Mouse (Mus musculus) hindbrain, postnatal 0 days (tissue): ENCODE measurements around the gene Odf4. TPM values are rescaled to one million over a fixed set of nuclear protein-coding genes. Genes with fewer than 3 reads are reported as not detected.
A peak's percentile ranks its signal among the peaks of the same experiment; 100 is the strongest.

ENCODE experiments used
- ATAC-seq: fragments of 200-750 bp; cut with Nextera tagmentation; 2 replicates; pipeline ENCODE4 v1.8.0; 2017; ENCODE audit warnings: mild to moderate bottlenecking, moderate TSS enrichment, moderate library complexity
- DNase-seq: peaks from one replicate; pipeline ENCODE4 v3.0.0-alpha.2; 2015; ENCODE audit warnings: low spot score
- H3K27ac ChIP-seq: fragments of 300-500 bp; sonication (generic); 2 replicates; pipeline ENCODE4 v1.5.1; 2014; ENCODE audit warnings: mild to moderate bottlenecking
- H3K27me3 ChIP-seq: fragments of 300-500 bp; sonication (generic); 2 replicates; pipeline ENCODE4 v1.6.1; 2014; ENCODE audit warnings: low read length, mixed read lengths; ENCODE audit not compliant: insufficient read depth
- H3K36me3 ChIP-seq: fragments of 300-500 bp; sonication (generic); 2 replicates; pipeline ENCODE4 v1.6.1; 2014; ENCODE audit warnings: low read length, mixed read lengths; ENCODE audit not compliant: insufficient read depth
- H3K4me1 ChIP-seq: fragments of 300-500 bp; sonication (generic); 2 replicates; pipeline ENCODE4 v1.6.1; 2014; ENCODE audit warnings: antibody characterized with exemption, low read length, mixed read lengths; ENCODE audit not compliant: insufficient read depth
- H3K4me2 ChIP-seq: fragments of 300-500 bp; sonication (generic); 2 replicates; pipeline ENCODE4 v1.6.1; 2014; ENCODE audit warnings: low read depth, mild to moderate bottlenecking, low read length, moderate library complexity, mixed read lengths
- H3K4me3 ChIP-seq: fragments of 300-500 bp; sonication (generic); 2 replicates; pipeline ENCODE4 v1.5.1; 2014; ENCODE audit warnings: low read length
- H3K9ac ChIP-seq: fragments of 300-500 bp; sonication (generic); replicated peaks from 2 replicates; pipeline ENCODE4 v1.6.1; 2014; ENCODE audit warnings: mild to moderate bottlenecking, low read length, moderate library complexity, mixed read lengths
- H3K9me3 ChIP-seq: fragments of 300-500 bp; sonication (generic); 2 replicates; pipeline ENCODE4 v1.6.1; 2016; ENCODE audit warnings: low read length, mixed read lengths
- CTCF ChIP-seq: IDR thresholded peaks from 2 replicates; pipeline ENCODE4 v1.5.1; 2016; ENCODE audit warnings: antibody characterized with exemption, control low read depth, low read depth
- WGBS: fragments of 180-500 bp; shearing (Covaris S2); extraction: QIAGEN DNeasy Blood & Tissue Kit; methylation state at CpG from one replicate; pipeline ENCODE4 v1.1.7; 2014; 5-methylcytosine and 5-hydroxymethylcytosine counted together
- polyA plus RNA-seq: library from polyadenylated mRNA; unstranded; fragments of >200 nt; fragmentation: Nextera tagmentation; extraction: Ambion mirVana; gene quantifications from 2 replicates; pipeline ENCODE4 v1.2.1, GENCODE M21; 2015
- total RNA-seq: library from RNA; depleted of rRNA; stranded (reverse); fragments of >200 nt; gene quantifications from 2 replicates; pipeline ENCODE4 v1.2.3, GENCODE M21; 2014; rRNA removed

Gene Odf4
- total and polyA plus RNA-seq, 2 experiments from 2014 or later = 0.58 to 1.3 TPM

- WGBS = 91% methylated on average over 5 of the region's 5 CpGs
- H3K4me1 ChIP-seq = no peaks in the 10 kb centered on the region
- no peak overlapping the region for H3K9ac ChIP-seq
- H3K4me3 ChIP-seq = no peak overlapping the region
- no peaks in the 10 kb centered on the region for H3K36me3 ChIP-seq
- no peak for TF ChIP-seq CTCF
- H3K27ac ChIP-seq = no peak overlapping the region
- ATAC-seq = no peak
- no peaks in the 10 kb centered on the region for H3K9me3 ChIP-seq
- DNase-seq = no peak
- no peaks in the 10 kb centered on the region for H3K27me3 ChIP-seq
- no peak overlapping the region for H3K4me2 ChIP-seq
These were observed 48.1 kb downstream of the Odf4 start for GRCm38 (mm10) chr11:68878811-68879210.

DNA sequence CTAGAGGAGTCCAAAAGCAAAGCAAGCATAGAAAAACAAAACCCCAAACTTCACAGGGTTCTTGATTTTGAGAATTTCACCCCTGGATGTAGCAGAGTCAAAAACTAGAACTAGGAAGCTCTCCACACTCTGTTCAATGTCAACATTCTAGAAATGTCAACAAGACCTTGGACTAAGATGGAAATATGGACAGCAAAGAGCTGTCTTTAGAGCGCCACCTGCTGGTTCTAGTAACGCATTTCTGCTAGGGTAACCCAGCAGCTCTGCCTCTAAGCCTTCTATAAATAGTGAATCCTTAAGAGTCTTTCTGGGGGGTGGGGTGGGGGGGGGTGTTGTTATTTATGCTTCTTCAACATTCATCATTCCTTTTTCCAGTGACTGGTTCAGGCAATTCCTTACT lies 52.0 kb downstream of the Odf4 start:
- 0% methylated on average over 2 of the region's 2 CpGs for WGBS

More for the DNA sequence above, 52.0 kb downstream of the Odf4 start:
- H3K4me2 ChIP-seq = no peak overlapping the region
- no peaks in the 10 kb centered on the region for H3K9me3 ChIP-seq
- no peaks in the 10 kb centered on the region for H3K36me3 ChIP-seq
- no peak for ATAC-seq
- peak; percentile 79 for TF ChIP-seq CTCF
- DNase-seq = peak; percentile 86
- H3K27me3 ChIP-seq = no peaks in the 10 kb centered on the region
- H3K27ac ChIP-seq = no peak overlapping the region
- no peak overlapping the region for H3K4me3 ChIP-seq
- no peak overlapping the region for H3K9ac ChIP-seq
- no peaks in the 10 kb centered on the region for H3K4me1 ChIP-seq

Other genes starting within 250 kb of the Odf4 start
- 185 and 212 TPM in 2 replicates for gene Myh10, start 235.5 kb downstream of the Odf4 start, total RNA-seq
- gene Myh10, start 235.5 kb downstream of the Odf4 start, polyA plus RNA-seq = 64.4 and 69.9 TPM in 2 replicates
- 90.6 and 96.2 TPM in 2 replicates for gene Ndel1, start 55.2 kb downstream of the Odf4 start, total RNA-seq
- gene Ndel1, start 55.2 kb downstream of the Odf4 start, polyA plus RNA-seq = 101 and 105 TPM in 2 replicates
- gene Rnf222, start 38.5 kb downstream of the Odf4 start, total RNA-seq = 0.16 TPM in 1 of 2 replicates, not detected in the other
- not detected in 2 replicates for gene Rnf222, start 38.5 kb downstream of the Odf4 start, polyA plus RNA-seq
- 1,103 and 1,196 TPM in 2 replicates for gene Rpl26, start 25.5 kb downstream of the Odf4 start, total RNA-seq
- gene Rpl26, start 25.5 kb downstream of the Odf4 start, polyA plus RNA-seq = 608 and 621 TPM in 2 replicates
- gene Arhgef15, start 30.4 kb upstream of the Odf4 start, total RNA-seq = 21.2 and 45.2 TPM in 2 replicates
- gene Arhgef15, start 30.4 kb upstream of the Odf4 start, polyA plus RNA-seq = 25.7 and 27.5 TPM in 2 replicates
- gene Slc25a35, start 41.0 kb upstream of the Odf4 start, total RNA-seq = 1.6 and 2.0 TPM in 2 replicates
- 2.3 TPM in 2 replicates for gene Slc25a35, start 41.0 kb upstream of the Odf4 start, polyA plus RNA-seq
- gene Rangrf, start 48.1 kb upstream of the Odf4 start, total RNA-seq = 40.4 and 51.6 TPM in 2 replicates
- 31.2 and 34.6 TPM in 2 replicates for gene Rangrf, start 48.1 kb upstream of the Odf4 start, polyA plus RNA-seq
- 31.3 and 35.2 TPM in 2 replicates for gene Pfas, start 81.4 kb upstream of the Odf4 start, total RNA-seq
- 14.7 and 17.8 TPM in 2 replicates for gene Pfas, start 81.4 kb upstream of the Odf4 start, polyA plus RNA-seq
- 84.8 and 85.7 TPM in 2 replicates for gene Ctc1, start 88.8 kb upstream of the Odf4 start, total RNA-seq
- 42.8 and 45.7 TPM in 2 replicates for gene Ctc1, start 88.8 kb upstream of the Odf4 start, polyA plus RNA-seq
- 15.9 and 21.6 TPM in 2 replicates for gene Aurkb, start 118.6 kb upstream of the Odf4 start, total RNA-seq
- gene Aurkb, start 118.6 kb upstream of the Odf4 start, polyA plus RNA-seq = 24.8 and 26.3 TPM in 2 replicates
- gene Borcs6, start 132.6 kb upstream of the Odf4 start, total RNA-seq = 25.4 and 40.8 TPM in 2 replicates
- 21.3 and 21.9 TPM in 2 replicates for gene Borcs6, start 132.6 kb upstream of the Odf4 start, polyA plus RNA-seq
- 68.9 and 135 TPM in 2 replicates for gene Tmem107, start 143.7 kb upstream of the Odf4 start, total RNA-seq
- gene Tmem107, start 143.7 kb upstream of the Odf4 start, polyA plus RNA-seq = 28.6 and 34.1 TPM in 2 replicates
- gene Vamp2, start 161.4 kb upstream of the Odf4 start, total RNA-seq = 146 and 148 TPM in 2 replicates
- gene Vamp2, start 161.4 kb upstream of the Odf4 start, polyA plus RNA-seq = 417 and 489 TPM in 2 replicates
- 24.4 and 27.1 TPM in 2 replicates for gene Per1, start 168.1 kb upstream of the Odf4 start, total RNA-seq
- 11.9 and 15.9 TPM in 2 replicates for gene Per1, start 168.1 kb upstream of the Odf4 start, polyA plus RNA-seq
- gene Hes7, start 193.3 kb upstream of the Odf4 start, total RNA-seq = 1.4 and 2.5 TPM in 2 replicates
- gene Hes7, start 193.3 kb upstream of the Odf4 start, polyA plus RNA-seq = 1.3 and 1.9 TPM in 2 replicates
- 1.2 and 1.4 TPM in 2 replicates for gene 9130213A22Rik, start 195.5 kb upstream of the Odf4 start, total RNA-seq
- gene 9130213A22Rik, start 195.5 kb upstream of the Odf4 start, polyA plus RNA-seq = 1.0 and 1.2 TPM in 2 replicates
- 12.5 and 14.2 TPM in 2 replicates for gene Aloxe3, start 198.8 kb upstream of the Odf4 start, total RNA-seq
- gene Aloxe3, start 198.8 kb upstream of the Odf4 start, polyA plus RNA-seq = 13.0 and 13.5 TPM in 2 replicates
- gene Alox12b, start 229.9 kb upstream of the Odf4 start, total RNA-seq = 1.7 and 2.0 TPM in 2 replicates
- gene Alox12b, start 229.9 kb upstream of the Odf4 start, polyA plus RNA-seq = 1.1 and 1.2 TPM in 2 replicates